Mouse (Mus musculus): ENCODE measurements at regions not wholly inside any gene's neighbourhood (a gene's known extent, or its start where the extent isn't known, plus 50 kb on each side); places are given as distances from the start of the nearest gene placed in this dataset.

- no peak overlapping the region for H3K4me3 ChIP-seq
- no peak for ATAC-seq (ENCODE audit: insufficient number of reproducible peaks, insufficient read depth, low FRiP score, low TSS enrichment)
- 90% methylated on average over 7 of the region's 7 CpGs for WGBS
- no peak overlapping the region for H3K4me2 ChIP-seq (replicated peaks)
- H3K36me3 ChIP-seq = no peaks in the 10 kb centered on the region
- H3K9ac ChIP-seq = no peak overlapping the region
- H3K27ac ChIP-seq = no peak overlapping the region
- peaks cover 3% of the 10 kb centered on the region; the same call in 1 of the 2 replicates for H3K4me1 ChIP-seq
- no peaks in the 10 kb centered on the region for H3K9me3 ChIP-seq
- H3K27me3 ChIP-seq = no peaks in the 10 kb centered on the region; the same call in 1 of the 2 replicates
These were observed 327.9 kb downstream of the Insig2 start for GRCm38 (mm10) chr1:121004535-121004934.

- Histone ChIP-seq H3K9ac (no peak overlapping the region), H3K4me2 (replicated peaks) (no peak overlapping the region), H3K27ac (no peak overlapping the region), H3K27me3 (no peaks in the 10 kb centered on the region; the same call in 1 of the 2 replicates), H3K9me3 (no peaks in the 10 kb centered on the region), H3K4me1 (peaks cover 3% of the 10 kb centered on the region; the same call in 1 of the 2 replicates), H3K36me3 (no peaks in the 10 kb centered on the region), H3K4me3 (no peak overlapping the region)
- no peak; the same call in 1 of the 2 replicates for ATAC-seq (ENCODE audit: insufficient number of reproducible peaks, insufficient read depth, low FRiP score, low TSS enrichment)
- 23% methylated on average over 3 of the region's 3 CpGs for WGBS
These were observed 327.2 kb downstream of the Insig2 start for GRCm38 (mm10) chr1:121005198-121005597.

- H3K4me3 ChIP-seq = no peak overlapping the region
- no peaks in the 10 kb centered on the region for H3K9me3 ChIP-seq
- H3K27ac ChIP-seq = no peak overlapping the region
- H3K4me2 ChIP-seq (replicated peaks) = no peak overlapping the region
- no peak overlapping the region for H3K9ac ChIP-seq
- H3K36me3 ChIP-seq = no peaks in the 10 kb centered on the region
- no peak for ATAC-seq (ENCODE audit: insufficient number of reproducible peaks, insufficient read depth, low FRiP score, low TSS enrichment)
- no peaks in the 10 kb centered on the region for H3K27me3 ChIP-seq
- H3K4me1 ChIP-seq = peaks cover 6% of the 10 kb centered on the region; the same call in 1 of the 2 replicates
These were observed 320.3 kb downstream of the Insig2 start for GRCm38 (mm10) chr1:121012126-121012525.

GRCm38 (mm10) chr1:121013839-121014503 lies 318.4 kb downstream of the Insig2 start:
- Histone ChIP-seq H3K4me1 (peaks cover 6% of the 10 kb centered on the region; the same call in 1 of the 2 replicates), H3K27me3 (no peaks in the 10 kb centered on the region), H3K9me3 (no peaks in the 10 kb centered on the region), H3K9ac (no peak overlapping the region), H3K36me3 (no peaks in the 10 kb centered on the region), H3K27ac (no peak overlapping the region), H3K4me2 (replicated peaks) (no peak overlapping the region), H3K4me3 (no peak overlapping the region)
- WGBS = 24% methylated on average over 12 of the region's 12 CpGs
- ATAC-seq (ENCODE audit: insufficient number of reproducible peaks, insufficient read depth, low FRiP score, low TSS enrichment) = no peak

GRCm38 (mm10) chr1:121029375-121029774 lies 303.0 kb downstream of the Insig2 start:
- Histone ChIP-seq H3K4me3 (no peak overlapping the region), H3K4me1 (no peaks in the 10 kb centered on the region), H3K27me3 (peaks cover 3% of the 10 kb centered on the region; the same call in 1 of the 2 replicates), H3K27ac (no peak overlapping the region), H3K9me3 (no peaks in the 10 kb centered on the region), H3K4me2 (replicated peaks) (no peak overlapping the region), H3K36me3 (no peaks in the 10 kb centered on the region), H3K9ac (no peak overlapping the region)
- ATAC-seq (ENCODE audit: insufficient number of reproducible peaks, insufficient read depth, low FRiP score, low TSS enrichment) = no peak
- 91% methylated on average over 2 of the region's 2 CpGs for WGBS

- ATAC-seq (ENCODE audit: insufficient number of reproducible peaks, insufficient read depth, low FRiP score, low TSS enrichment) = no peak
- WGBS = 90% methylated on average over 10 of the region's 10 CpGs
These were observed 297.5 kb downstream of the Insig2 start for GRCm38 (mm10) chr1:121034761-121035393.

GRCm38 (mm10) chr1:121046581-121046980 lies 285.8 kb downstream of the Insig2 start:
- Histone ChIP-seq H3K4me2 (replicated peaks) (no peak overlapping the region), H3K4me1 (peaks cover 7% of the 10 kb centered on the region), H3K4me3 (no peak overlapping the region), H3K36me3 (no peaks in the 10 kb centered on the region), H3K27ac (no peak overlapping the region), H3K9ac (no peak overlapping the region), H3K27me3 (no peaks in the 10 kb centered on the region), H3K9me3 (no peaks in the 10 kb centered on the region)
- no peak for ATAC-seq (ENCODE audit: insufficient number of reproducible peaks, insufficient read depth, low FRiP score, low TSS enrichment)
- 71% methylated on average over 6 of the region's 6 CpGs for WGBS

More at GRCm38 (mm10) chr1:121034761-121035393, 297.5 kb downstream of the Insig2 start:
- H3K4me2 ChIP-seq (replicated peaks) = no peak overlapping the region
- H3K36me3 ChIP-seq = no peaks in the 10 kb centered on the region
- H3K27me3 ChIP-seq = no peaks in the 10 kb centered on the region
- H3K4me1 ChIP-seq = no peaks in the 10 kb centered on the region
- no peak overlapping the region for H3K27ac ChIP-seq
- H3K9me3 ChIP-seq = no peaks in the 10 kb centered on the region
- no peak overlapping the region for H3K4me3 ChIP-seq
- no peak overlapping the region for H3K9ac ChIP-seq

GRCm38 (mm10) chr1:121047406-121047805 lies 285.0 kb downstream of the Insig2 start:
- H3K4me1 ChIP-seq = peaks cover 7% of the 10 kb centered on the region
- H3K27ac ChIP-seq = no peak overlapping the region
- no peak for ATAC-seq (ENCODE audit: insufficient number of reproducible peaks, insufficient read depth, low FRiP score, low TSS enrichment)
- no peak overlapping the region for H3K4me3 ChIP-seq
- H3K36me3 ChIP-seq = no peaks in the 10 kb centered on the region
- WGBS = 76% methylated on average over 2 of the region's 2 CpGs
- no peak overlapping the region for H3K9ac ChIP-seq
- no peak overlapping the region for H3K4me2 ChIP-seq (replicated peaks)
- no peaks in the 10 kb centered on the region for H3K27me3 ChIP-seq
- no peaks in the 10 kb centered on the region for H3K9me3 ChIP-seq

- WGBS = 77% methylated on average over 4 of the region's 4 CpGs
- H3K9ac ChIP-seq = no peak overlapping the region
- H3K4me1 ChIP-seq = peaks cover 7% of the 10 kb centered on the region
- H3K9me3 ChIP-seq = no peaks in the 10 kb centered on the region
- no peak overlapping the region for H3K4me3 ChIP-seq
- H3K36me3 ChIP-seq = no peaks in the 10 kb centered on the region
- no peaks in the 10 kb centered on the region for H3K27me3 ChIP-seq
- no peak overlapping the region for H3K27ac ChIP-seq
- no peak for ATAC-seq (ENCODE audit: insufficient number of reproducible peaks, insufficient read depth, low FRiP score, low TSS enrichment)
- no peak overlapping the region for H3K4me2 ChIP-seq (replicated peaks)
These were observed 282.7 kb downstream of the Insig2 start for GRCm38 (mm10) chr1:121049684-121050083.

- Histone ChIP-seq H3K36me3 (no peaks in the 10 kb centered on the region), H3K27me3 (no peaks in the 10 kb centered on the region), H3K9me3 (no peaks in the 10 kb centered on the region), H3K9ac (no peak overlapping the region), H3K4me2 (replicated peaks) (no peak overlapping the region), H3K4me1 (peaks cover 7% of the 10 kb centered on the region), H3K4me3 (no peak overlapping the region), H3K27ac (no peak overlapping the region)
- ATAC-seq (ENCODE audit: insufficient number of reproducible peaks, insufficient read depth, low FRiP score, low TSS enrichment) = no peak
- WGBS = 30% methylated on average over 11 of the region's 12 CpGs
These were observed 281.5 kb downstream of the Insig2 start for GRCm38 (mm10) chr1:121050695-121051495.

- H3K4me1 ChIP-seq = peaks cover 7% of the 10 kb centered on the region
- no peak overlapping the region for H3K9ac ChIP-seq
- no peak overlapping the region for H3K4me3 ChIP-seq
- no peaks in the 10 kb centered on the region for H3K36me3 ChIP-seq
- no peaks in the 10 kb centered on the region for H3K9me3 ChIP-seq
- ATAC-seq (ENCODE audit: insufficient number of reproducible peaks, insufficient read depth, low FRiP score, low TSS enrichment) = no peak
- no peak overlapping the region for H3K27ac ChIP-seq
- H3K27me3 ChIP-seq = no peaks in the 10 kb centered on the region
- no peak overlapping the region for H3K4me2 ChIP-seq (replicated peaks)
- WGBS = 35% methylated on average over 6 of the region's 6 CpGs
These were observed 280.8 kb downstream of the Insig2 start for GRCm38 (mm10) chr1:121051496-121052119.

All from embryonic facial prominence, embryonic 12.5 days (tissue).